Mouse (Mus musculus) neural tube, embryonic 13.5 days (tissue): ENCODE data around the gene Gsg1l2. TPM values are rescaled to one million over a fixed set of nuclear protein-coding genes. Genes with fewer than 3 reads are reported as not detected.

Source experiments
- ATAC-seq: fragments of 200-750 bp; cut with Nextera tagmentation; 2 replicates; pipeline ENCODE4 v1.8.0; 2017; ENCODE audit warnings: low read depth, mild to moderate bottlenecking, moderate TSS enrichment, moderate library complexity
- H3K27ac ChIP-seq: fragments of 300-500 bp; sonication (generic); replicated peaks from 2 replicates; pipeline ENCODE4 v1.5.1; 2015; ENCODE audit warnings: moderate library complexity, mild to moderate bottlenecking, inconsistent platforms
- H3K27me3 ChIP-seq: fragments of 300-500 bp; sonication (generic); 2 replicates; pipeline ENCODE4 v1.6.1; 2015; ENCODE audit warnings: mild to moderate bottlenecking, inconsistent platforms
- H3K36me3 ChIP-seq: fragments of 300-500 bp; sonication (generic); 2 replicates; pipeline ENCODE4 v1.6.1; 2015; ENCODE audit warnings: mild to moderate bottlenecking, inconsistent platforms
- H3K4me1 ChIP-seq: fragments of 300-500 bp; sonication (generic); replicated peaks from 2 replicates; pipeline ENCODE4 v1.6.1; 2015; ENCODE audit warnings: inconsistent platforms
- H3K4me2 ChIP-seq: fragments of 300-500 bp; sonication (generic); 2 replicates; pipeline ENCODE4 v1.6.1; 2015; ENCODE audit warnings: inconsistent platforms, mild to moderate bottlenecking, moderate library complexity
- H3K4me3 ChIP-seq: fragments of 300-500 bp; sonication (generic); 2 replicates; pipeline ENCODE4 v1.5.1; 2015; ENCODE audit warnings: mild to moderate bottlenecking, inconsistent platforms
- H3K9ac ChIP-seq: fragments of 300-500 bp; sonication (generic); 2 replicates; pipeline ENCODE4 v1.6.1; 2015; ENCODE audit warnings: moderate library complexity, mild to moderate bottlenecking, inconsistent platforms
- H3K9me3 ChIP-seq: fragments of 300-500 bp; sonication (generic); 2 replicates; pipeline ENCODE4 v1.6.1; 2016; ENCODE audit warnings: inconsistent platforms
- WGBS: fragments of 180-500 bp; shearing (Covaris S2); methylation state at CpG from one replicate; pipeline ENCODE4 v1.1.7; 2015; 5-methylcytosine and 5-hydroxymethylcytosine counted together
- polyA plus RNA-seq: library from polyadenylated mRNA; unstranded; fragments of >200 nt; fragmentation: Nextera tagmentation; extraction: Ambion mirVana; gene quantifications from 2 replicates; pipeline ENCODE4 v1.2.1, GENCODE M21; 2015

The Gsg1l2 gene
- polyA plus RNA-seq = not detected in 2 replicates

DNA sequence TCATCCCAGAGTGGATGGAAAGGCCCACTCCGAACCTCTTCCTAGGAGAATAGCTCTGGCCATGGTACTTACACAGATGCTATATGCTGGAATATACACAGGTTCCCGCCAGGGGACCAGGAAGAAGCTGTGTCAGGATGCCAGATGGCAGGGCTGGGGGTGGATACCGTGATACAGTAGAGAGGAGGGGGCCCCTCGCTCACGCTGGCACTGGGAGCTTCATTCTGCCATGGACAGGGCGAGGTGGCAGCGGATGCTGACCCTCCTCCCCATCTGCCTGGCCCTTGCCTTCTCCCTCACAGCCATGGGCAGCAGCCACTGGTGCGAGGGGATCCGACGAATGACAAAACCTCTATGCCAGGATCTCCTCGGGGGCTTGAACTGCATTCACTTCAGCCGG, at the start of gene Gsg1l2:
Gsg1l2 (plus strand) TSS at position 230 of the 400 bp plus-strand sequence.
- WGBS = 87% methylated on average over 12 of the region's 12 CpGs
- H3K36me3 ChIP-seq = no peaks in the 10 kb centered on the region
- no peaks in the 10 kb centered on the region for H3K27me3 ChIP-seq
- H3K9ac ChIP-seq = no peak within 1 kb of the TSS
- H3K4me1 ChIP-seq = peaks cover 4% of the 10 kb centered on the region; the same call in 1 of the 2 replicates
- no peak within 1 kb of the TSS for H3K4me3 ChIP-seq
- no peak within 1 kb of the TSS for H3K27ac ChIP-seq
- ATAC-seq = no peak
- no peak within 1 kb of the TSS for H3K4me2 ChIP-seq
- no peaks in the 10 kb centered on the region for H3K9me3 ChIP-seq

- Histone ChIP-seq H3K9me3 (no peaks in the 10 kb centered on the region), H3K27ac (no peak overlapping the region), H3K9ac (no peak overlapping the region), H3K27me3 (no peaks in the 10 kb centered on the region), H3K4me3 (no peak overlapping the region), H3K4me1 (no peaks in the 10 kb centered on the region), H3K36me3 (no peaks in the 10 kb centered on the region), H3K4me2 (no peak overlapping the region)
- 80% methylated on average over 6 of the region's 6 CpGs for WGBS
- ATAC-seq = no peak
Measured at GRCm38 (mm10) chr11:67727095-67727494, 47.3 kb upstream of the Gsg1l2 start.

DNA sequence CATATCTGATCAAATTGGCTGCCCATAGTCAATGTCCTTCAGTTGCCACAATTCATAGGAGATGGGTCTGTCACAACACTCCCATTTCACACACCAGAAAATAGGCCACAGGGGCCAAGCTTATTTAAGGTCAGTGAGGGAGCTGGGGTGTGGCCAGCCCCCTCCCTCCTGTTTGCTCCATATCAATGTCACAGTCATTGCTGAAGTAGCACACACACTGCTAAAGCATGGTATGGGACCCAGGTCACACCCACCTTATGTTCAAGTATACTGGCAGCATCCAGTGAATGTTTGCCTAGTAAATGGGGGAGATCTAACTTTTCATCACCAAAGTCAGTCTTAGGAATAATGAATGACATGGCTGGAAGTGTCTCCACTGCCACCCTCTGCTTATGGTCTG, 45.7 kb upstream of the Gsg1l2 start:
- Histone ChIP-seq H3K4me1 (no peaks in the 10 kb centered on the region), H3K4me3 (no peak overlapping the region), H3K27me3 (no peaks in the 10 kb centered on the region), H3K36me3 (no peaks in the 10 kb centered on the region), H3K9ac (no peak overlapping the region), H3K27ac (no peak overlapping the region), H3K4me2 (no peak overlapping the region), H3K9me3 (no peaks in the 10 kb centered on the region)
- ATAC-seq = no peak

- Histone ChIP-seq H3K4me2 (no peak overlapping the region), H3K27ac (no peak overlapping the region), H3K36me3 (no peaks in the 10 kb centered on the region), H3K4me3 (no peak overlapping the region), H3K9ac (no peak overlapping the region), H3K27me3 (no peaks in the 10 kb centered on the region), H3K9me3 (no peaks in the 10 kb centered on the region), H3K4me1 (no peaks in the 10 kb centered on the region)
- WGBS = 100% methylated on average over 2 of the region's 2 CpGs
- ATAC-seq = no peak
Measured at GRCm38 (mm10) chr11:67731056-67731455, 43.4 kb upstream of the Gsg1l2 start.

GRCm38 (mm10) chr11:67733726-67734125, 40.7 kb upstream of the Gsg1l2 start:
- Histone ChIP-seq H3K9me3 (no peaks in the 10 kb centered on the region), H3K27me3 (no peaks in the 10 kb centered on the region), H3K36me3 (no peaks in the 10 kb centered on the region), H3K4me1 (no peaks in the 10 kb centered on the region), H3K9ac (no peak overlapping the region), H3K4me2 (no peak overlapping the region), H3K4me3 (no peak overlapping the region), H3K27ac (no peak overlapping the region)
- no peak for ATAC-seq
- WGBS = 78% methylated on average over 1 of the region's 1 CpGs

DNA sequence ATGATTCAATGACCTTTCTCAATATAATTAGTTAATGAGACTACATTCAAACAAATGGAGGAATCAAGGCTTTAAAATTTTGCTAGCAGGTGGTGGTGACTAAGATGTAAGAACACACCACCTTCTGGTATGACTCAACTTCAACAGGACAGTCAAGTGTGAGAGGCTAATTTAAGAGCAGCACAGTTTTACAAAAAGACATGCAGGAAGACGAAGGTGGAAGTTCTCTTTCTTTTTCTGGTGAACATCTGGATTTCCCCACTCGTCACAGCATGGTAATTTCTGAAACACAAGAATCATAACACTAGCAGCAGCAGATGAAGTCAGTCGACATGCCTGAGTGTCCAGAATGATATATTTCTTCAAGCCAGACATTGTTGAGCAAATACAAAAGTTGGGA, 39.8 kb upstream of the Gsg1l2 start:
- no peaks in the 10 kb centered on the region for H3K36me3 ChIP-seq
- no peak overlapping the region for H3K9ac ChIP-seq
- H3K27me3 ChIP-seq = no peaks in the 10 kb centered on the region
- H3K4me2 ChIP-seq = no peak overlapping the region
- no peak overlapping the region for H3K4me3 ChIP-seq
- no peak overlapping the region for H3K27ac ChIP-seq
- no peak for ATAC-seq
- no peaks in the 10 kb centered on the region for H3K4me1 ChIP-seq
- 75% methylated on average over 3 of the region's 3 CpGs for WGBS
- no peaks in the 10 kb centered on the region for H3K9me3 ChIP-seq

- Histone ChIP-seq H3K4me1 (no peaks in the 10 kb centered on the region), H3K4me3 (no peak overlapping the region), H3K9ac (no peak overlapping the region), H3K9me3 (no peaks in the 10 kb centered on the region), H3K36me3 (no peaks in the 10 kb centered on the region), H3K27me3 (no peaks in the 10 kb centered on the region), H3K27ac (no peak overlapping the region), H3K4me2 (no peak overlapping the region)
- ATAC-seq = no peak
- 86% methylated on average over 6 of the region's 6 CpGs for WGBS
Measured at GRCm38 (mm10) chr11:67738345-67738744, 36.1 kb upstream of the Gsg1l2 start.

GRCm38 (mm10) chr11:67738846-67739490, 35.4 kb upstream of the Gsg1l2 start:
- Histone ChIP-seq H3K36me3 (no peaks in the 10 kb centered on the region), H3K4me3 (no peak overlapping the region), H3K9ac (no peak overlapping the region), H3K4me2 (no peak overlapping the region), H3K27me3 (no peaks in the 10 kb centered on the region), H3K4me1 (no peaks in the 10 kb centered on the region), H3K9me3 (no peaks in the 10 kb centered on the region), H3K27ac (no peak overlapping the region)
- 80% methylated on average over 5 of the region's 5 CpGs for WGBS
- no peak for ATAC-seq

DNA sequence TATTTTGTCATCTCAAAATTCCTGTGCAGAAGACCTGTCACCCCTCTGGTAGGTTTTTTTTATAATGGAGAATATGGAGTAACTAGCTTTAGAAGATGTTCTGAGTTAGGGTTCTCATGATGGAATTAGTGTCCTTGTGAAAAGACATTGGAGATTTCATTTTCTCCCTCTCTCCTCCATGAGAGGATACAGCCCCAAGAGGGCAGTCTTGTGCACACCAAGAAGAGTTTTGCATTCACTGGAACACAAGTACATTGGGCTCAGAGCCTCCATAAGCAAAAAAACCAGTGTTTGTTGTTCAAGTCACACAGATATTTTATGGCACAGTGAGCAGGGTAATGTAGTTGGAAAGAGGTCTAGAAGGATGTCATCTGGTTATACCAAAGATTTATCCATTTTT, 32.8 kb upstream of the Gsg1l2 start:
- no peak for ATAC-seq
- no peaks in the 10 kb centered on the region for H3K27me3 ChIP-seq

GRCm38 (mm10) chr11:67756287-67756686, 18.1 kb upstream of the Gsg1l2 start:
- 100% methylated on average over 1 of the region's 1 CpGs for WGBS
- Histone ChIP-seq H3K27ac (no peak overlapping the region), H3K27me3 (no peaks in the 10 kb centered on the region), H3K4me2 (no peak overlapping the region), H3K9me3 (no peaks in the 10 kb centered on the region), H3K4me1 (no peaks in the 10 kb centered on the region), H3K36me3 (no peaks in the 10 kb centered on the region), H3K4me3 (no peak overlapping the region), H3K9ac (no peak overlapping the region)
- ATAC-seq = no peak

More for the DNA sequence above, 32.8 kb upstream of the Gsg1l2 start:
- H3K4me1 ChIP-seq = no peaks in the 10 kb centered on the region
- no peaks in the 10 kb centered on the region for H3K9me3 ChIP-seq
- no peak overlapping the region for H3K4me3 ChIP-seq
- no peak overlapping the region for H3K9ac ChIP-seq
- H3K4me2 ChIP-seq = no peak overlapping the region
- H3K36me3 ChIP-seq = no peaks in the 10 kb centered on the region
- no peak overlapping the region for H3K27ac ChIP-seq

DNA sequence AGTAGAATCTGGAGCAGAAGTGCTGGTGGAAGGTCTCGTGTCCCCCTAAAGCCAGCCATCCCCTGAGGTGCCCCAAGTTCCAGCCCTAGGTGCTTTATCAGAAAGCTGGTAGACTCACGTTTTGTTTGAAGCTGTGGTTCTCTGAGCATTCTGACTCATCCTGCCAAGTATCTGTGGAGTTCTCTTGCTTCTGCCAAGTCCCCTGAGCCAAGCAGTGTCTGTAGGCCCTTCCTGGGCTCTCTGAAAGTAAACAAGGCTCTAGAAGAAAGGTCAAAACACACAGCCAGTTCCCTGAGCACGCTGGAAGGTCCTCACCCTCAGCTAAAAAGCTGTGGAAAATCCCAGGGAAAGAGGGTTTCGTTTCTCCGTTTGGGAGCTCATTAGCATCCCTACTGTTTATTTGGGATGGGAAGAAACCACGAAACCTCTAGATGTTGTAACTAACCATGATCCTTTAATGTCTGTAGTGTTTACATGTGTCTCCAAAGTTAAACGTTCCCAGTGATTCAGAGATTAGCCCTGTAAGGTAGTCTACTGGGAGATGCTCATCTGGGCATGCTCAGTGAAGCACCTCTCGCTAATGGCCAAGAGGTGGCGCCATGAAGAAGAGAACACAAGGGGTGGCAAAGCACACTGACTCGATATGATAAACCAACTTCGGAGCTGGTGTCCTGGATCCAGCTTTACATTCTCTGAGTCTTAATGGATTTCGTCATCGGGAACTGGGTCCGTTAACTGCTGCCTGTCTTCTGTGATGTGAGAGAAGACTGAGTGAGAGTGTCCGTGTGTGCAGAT, 16.8 kb upstream of the Gsg1l2 start:
- 75% methylated on average over 15 of the region's 15 CpGs for WGBS
- no peak for ATAC-seq
- no peaks in the 10 kb centered on the region for H3K27me3 ChIP-seq

DNA sequence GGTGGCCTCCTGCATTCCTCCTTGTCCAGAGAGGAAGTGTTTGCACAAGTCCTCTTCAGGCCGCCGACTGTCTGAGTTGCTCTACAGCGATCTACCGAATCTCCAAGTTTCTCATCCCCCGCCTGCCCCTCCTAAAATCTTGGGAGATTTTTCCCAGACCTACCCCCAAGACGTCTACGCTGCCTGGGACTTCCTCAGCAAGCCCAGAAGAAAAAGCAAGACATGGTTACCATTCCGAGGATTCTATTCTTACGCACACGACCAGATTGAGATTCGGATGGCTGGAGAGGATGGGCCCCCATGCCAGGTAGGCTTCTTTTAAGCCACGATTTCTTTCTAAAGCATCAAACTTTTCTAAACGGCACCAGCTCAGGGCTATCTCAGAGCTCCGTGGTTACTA, 3.4 kb upstream of the Gsg1l2 start, which contains the start of gene Glp2r:
Glp2r (minus strand) TSS at position 101 of the 400 bp plus-strand sequence.
- H3K27ac ChIP-seq = no peak within 1 kb of the TSS
- H3K9me3 ChIP-seq = no peaks in the 10 kb centered on the region
- no peaks in the 10 kb centered on the region for H3K36me3 ChIP-seq
- no peak for ATAC-seq
- H3K9ac ChIP-seq = no peak within 1 kb of the TSS
- no peak within 1 kb of the TSS for H3K4me3 ChIP-seq
- no peak within 1 kb of the TSS for H3K4me2 ChIP-seq
- H3K4me1 ChIP-seq = peaks cover 4% of the 10 kb centered on the region; the same call in 1 of the 2 replicates
- no peaks in the 10 kb centered on the region for H3K27me3 ChIP-seq
- 85% methylated on average over 14 of the region's 14 CpGs for WGBS

More for the DNA sequence above, 16.8 kb upstream of the Gsg1l2 start:
- H3K9ac ChIP-seq = no peak overlapping the region
- H3K4me1 ChIP-seq = no peaks in the 10 kb centered on the region
- no peak overlapping the region for H3K4me3 ChIP-seq
- H3K36me3 ChIP-seq = no peaks in the 10 kb centered on the region
- no peak overlapping the region for H3K27ac ChIP-seq
- H3K4me2 ChIP-seq = no peak overlapping the region
- no peaks in the 10 kb centered on the region for H3K9me3 ChIP-seq
